Mouse (Mus musculus) thymus, adult 2 months (tissue): ENCODE data around the gene Slc9b2.

Experiments used
- CTCF ChIP-seq: fragments of 200-500 bp; IDR thresholded peaks from 2 replicates; pipeline ENCODE4 v1.5.1; 2012; ENCODE audit warnings: mild to moderate bottlenecking, control low read depth, low read length, moderate library complexity, borderline replicate concordance; ENCODE audit not compliant: control insufficient read depth, poor library complexity, insufficient read depth; ENCODE audit errors: extremely low read depth
- POLR2A ChIP-seq: fragments of 200-500 bp; IDR thresholded peaks from 2 replicates; pipeline ENCODE4 v1.6.1; 2012; ENCODE audit warnings: mild to moderate bottlenecking, low read length, control low read depth, moderate library complexity; ENCODE audit not compliant: control insufficient read depth, poor library complexity, insufficient read depth; ENCODE audit errors: extremely low read depth

- TF ChIP-seq POLR2A (no peak), CTCF (no peak)
Observed at GRCm38 (mm10) chr3:135304060-135304459, 3.4 kb upstream of the Slc9b2 start.
